Mouse (Mus musculus): ENCODE measurements at regions not wholly inside any gene's neighbourhood (a gene's known extent, or its start where the extent isn't known, plus 50 kb on each side); places are given as distances from the start of the nearest gene placed in this dataset.

DNA sequence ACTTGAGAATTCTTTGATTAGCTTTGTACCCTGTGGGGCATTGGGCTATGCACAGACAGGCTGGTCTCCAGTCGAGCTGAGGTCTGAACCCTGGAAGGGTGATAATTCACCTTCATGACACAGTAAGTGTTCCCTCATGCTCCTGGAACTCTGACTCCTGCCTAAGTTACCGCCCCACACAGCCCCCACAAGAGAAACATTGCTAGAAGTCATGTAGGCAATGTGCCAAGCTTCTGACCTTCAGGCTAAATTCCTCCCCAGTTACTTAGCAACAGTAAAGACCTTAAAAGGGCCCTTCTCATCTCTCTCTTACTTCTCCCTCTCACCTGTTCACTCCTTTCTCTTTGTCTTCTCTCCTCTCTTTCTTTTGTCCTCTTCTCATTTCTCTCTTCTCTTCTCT is 199.6 kb downstream of the Cetn3 start:
- no peak overlapping the region for H3K4me2 ChIP-seq (replicated peaks; ENCODE audit: low read depth, low read length, severe bottlenecking)
- H3K4me3 ChIP-seq (replicated peaks; ENCODE audit: low read length), result no peak overlapping the region
- WGBS, result 29% methylated on average over 2 of the region's 2 CpGs
- TF ChIP-seq POLR2A (IDR thresholded peaks at IDR 0.05; ENCODE audit: borderline replicate concordance, extremely low read depth, insufficient read depth, insufficient read length), result no peak
- H3K9me3 ChIP-seq (ENCODE audit: control insufficient read depth, low read length), result no peaks in the 10 kb centered on the region
- peak; percentile 24 for DNase-seq (ENCODE audit: low spot score)
- no peaks in the 10 kb centered on the region for H3K36me3 ChIP-seq (ENCODE audit: control insufficient read depth, insufficient read depth, low read length)
- H3K27ac ChIP-seq (replicated peaks; ENCODE audit: low read depth, low read length), result no peak overlapping the region
- no peaks in the 10 kb centered on the region for H3K27me3 ChIP-seq (ENCODE audit: control insufficient read depth, insufficient read depth, low read length)
- H3K4me1 ChIP-seq (ENCODE audit: control insufficient read depth, insufficient read depth, low read length), result no peaks in the 10 kb centered on the region
- no peak overlapping the region for H3K9ac ChIP-seq (ENCODE audit: low read depth, low read length, severe bottlenecking)
- no peak for ATAC-seq (ENCODE audit: low FRiP score, low read depth)

DNA sequence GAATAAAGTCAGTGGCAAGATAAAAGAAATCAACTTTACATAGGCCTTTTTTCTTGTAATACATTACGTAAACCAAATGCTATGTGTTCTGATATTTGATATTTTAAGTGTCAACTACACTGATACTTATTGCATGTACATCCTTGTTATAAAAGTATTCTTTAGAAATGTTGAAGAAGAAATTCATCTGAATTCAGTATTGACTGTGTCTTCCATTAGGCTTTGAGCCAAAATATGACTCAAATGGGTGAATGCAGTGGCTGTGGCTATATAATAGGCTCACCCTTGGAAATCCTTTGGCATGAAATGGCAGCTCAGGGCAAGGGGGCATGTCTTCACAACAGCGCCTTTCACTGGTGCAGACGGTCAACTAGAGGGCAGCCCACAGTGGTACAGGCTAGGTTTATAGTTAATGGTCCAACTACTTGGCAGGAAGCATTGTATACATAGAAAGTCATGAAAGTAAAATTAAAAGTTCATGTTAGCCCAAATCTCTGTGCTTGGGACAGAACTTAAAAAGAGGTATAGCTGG is 217.9 kb downstream of the Cetn3 start:
- Histone ChIP-seq H3K27ac (replicated peaks; ENCODE audit: low read depth, low read length) (no peak overlapping the region), H3K4me2 (replicated peaks; ENCODE audit: low read depth, low read length, severe bottlenecking) (no peak overlapping the region), H3K9me3 (ENCODE audit: control insufficient read depth, low read length) (no peaks in the 10 kb centered on the region), H3K36me3 (ENCODE audit: control insufficient read depth, insufficient read depth, low read length) (no peaks in the 10 kb centered on the region), H3K9ac (ENCODE audit: low read depth, low read length, severe bottlenecking) (no peak overlapping the region), H3K4me3 (replicated peaks; ENCODE audit: low read length) (no peak overlapping the region), H3K4me1 (ENCODE audit: control insufficient read depth, insufficient read depth, low read length) (no peaks in the 10 kb centered on the region), H3K27me3 (ENCODE audit: control insufficient read depth, insufficient read depth, low read length) (no peaks in the 10 kb centered on the region)
- ATAC-seq (ENCODE audit: low FRiP score, low read depth) (no peak), DNase-seq (ENCODE audit: low spot score) (no peak)
- WGBS, result 84% methylated on average over 3 of the region's 3 CpGs
- TF ChIP-seq POLR2A (IDR thresholded peaks at IDR 0.05; ENCODE audit: borderline replicate concordance, extremely low read depth, insufficient read depth, insufficient read length), result no peak

DNA sequence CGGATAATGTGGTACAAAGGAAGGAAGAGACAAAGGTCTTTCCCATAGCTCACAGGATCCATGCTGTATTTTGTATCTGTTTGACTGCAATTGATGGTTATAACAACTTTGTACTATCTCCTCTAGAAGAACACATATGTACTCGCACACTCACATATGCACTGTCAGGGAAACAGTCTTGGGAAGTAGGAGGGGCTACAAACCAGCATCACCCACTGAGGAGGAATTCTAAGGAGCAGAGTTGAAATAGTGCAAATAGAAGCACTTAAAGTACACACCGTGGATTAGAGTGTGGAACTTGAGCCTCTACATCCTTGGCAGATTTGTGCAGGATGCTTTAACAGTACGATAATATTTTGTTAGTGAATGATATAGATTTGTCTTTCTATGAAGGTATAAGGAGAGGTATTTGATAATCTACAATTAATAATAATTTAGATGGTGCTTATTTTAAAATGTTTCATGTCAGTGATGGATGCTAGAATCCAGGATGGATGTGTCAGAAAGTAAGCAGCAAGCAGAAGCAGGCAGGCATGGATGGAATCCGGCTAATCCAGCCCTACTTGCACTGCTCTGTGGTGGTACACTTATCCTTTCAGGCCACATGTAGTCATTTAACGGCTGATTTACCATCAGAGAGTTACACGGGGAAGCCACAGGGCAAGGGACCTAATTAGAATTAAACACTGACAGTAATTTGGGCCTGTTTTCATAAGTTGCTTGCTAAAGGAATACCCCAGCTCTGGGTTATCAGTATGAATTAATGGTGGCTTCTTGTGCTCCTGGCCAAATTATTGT is 223.3 kb downstream of the Cetn3 start:
- no peak overlapping the region for H3K4me2 ChIP-seq (replicated peaks; ENCODE audit: low read depth, low read length, severe bottlenecking)
- H3K27ac ChIP-seq (replicated peaks; ENCODE audit: low read depth, low read length), result no peak overlapping the region
- WGBS, result 59% methylated on average over 7 of the region's 7 CpGs
- H3K36me3 ChIP-seq (ENCODE audit: control insufficient read depth, insufficient read depth, low read length), result no peaks in the 10 kb centered on the region
- no peak overlapping the region for H3K4me3 ChIP-seq (replicated peaks; ENCODE audit: low read length)
- TF ChIP-seq POLR2A (IDR thresholded peaks at IDR 0.05; ENCODE audit: borderline replicate concordance, extremely low read depth, insufficient read depth, insufficient read length), result no peak
- H3K27me3 ChIP-seq (ENCODE audit: control insufficient read depth, insufficient read depth, low read length), result no peaks in the 10 kb centered on the region
- H3K9ac ChIP-seq (ENCODE audit: low read depth, low read length, severe bottlenecking), result no peak overlapping the region
- H3K9me3 ChIP-seq (ENCODE audit: control insufficient read depth, low read length), result no peaks in the 10 kb centered on the region
- H3K4me1 ChIP-seq (ENCODE audit: control insufficient read depth, insufficient read depth, low read length), result no peaks in the 10 kb centered on the region
- ATAC-seq (ENCODE audit: low FRiP score, low read depth) (no peak), DNase-seq (ENCODE audit: low spot score) (no peak)

DNA sequence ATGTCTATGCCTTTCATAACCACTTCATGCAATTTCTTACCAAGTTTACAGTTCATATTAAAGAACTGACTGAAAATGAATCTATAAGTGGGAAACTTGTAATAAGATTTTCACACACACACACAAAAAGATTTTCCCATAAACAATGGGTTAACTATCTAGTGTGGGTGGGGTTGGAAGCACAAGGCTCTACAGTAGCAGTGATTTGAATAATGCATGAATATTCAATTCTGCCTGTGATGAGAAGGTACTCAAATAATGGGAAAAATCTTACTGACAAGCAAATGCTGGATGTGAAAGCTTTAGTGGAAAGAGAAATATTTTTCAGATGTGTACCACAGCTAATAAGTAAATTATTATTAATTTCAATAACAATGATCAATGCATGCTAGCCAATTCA is 224.3 kb downstream of the Cetn3 start:
- Histone ChIP-seq H3K9me3 (ENCODE audit: control insufficient read depth, low read length) (no peaks in the 10 kb centered on the region), H3K36me3 (ENCODE audit: control insufficient read depth, insufficient read depth, low read length) (no peaks in the 10 kb centered on the region), H3K9ac (ENCODE audit: low read depth, low read length, severe bottlenecking) (no peak overlapping the region), H3K27me3 (ENCODE audit: control insufficient read depth, insufficient read depth, low read length) (no peaks in the 10 kb centered on the region), H3K4me1 (ENCODE audit: control insufficient read depth, insufficient read depth, low read length) (no peaks in the 10 kb centered on the region), H3K4me2 (replicated peaks; ENCODE audit: low read depth, low read length, severe bottlenecking) (no peak overlapping the region), H3K27ac (replicated peaks; ENCODE audit: low read depth, low read length) (no peak overlapping the region), H3K4me3 (replicated peaks; ENCODE audit: low read length) (no peak overlapping the region)
- DNase-seq (ENCODE audit: low spot score) (no peak), ATAC-seq (ENCODE audit: low FRiP score, low read depth) (no peak)
- no peak for TF ChIP-seq POLR2A (IDR thresholded peaks at IDR 0.05; ENCODE audit: borderline replicate concordance, extremely low read depth, insufficient read depth, insufficient read length)

DNA sequence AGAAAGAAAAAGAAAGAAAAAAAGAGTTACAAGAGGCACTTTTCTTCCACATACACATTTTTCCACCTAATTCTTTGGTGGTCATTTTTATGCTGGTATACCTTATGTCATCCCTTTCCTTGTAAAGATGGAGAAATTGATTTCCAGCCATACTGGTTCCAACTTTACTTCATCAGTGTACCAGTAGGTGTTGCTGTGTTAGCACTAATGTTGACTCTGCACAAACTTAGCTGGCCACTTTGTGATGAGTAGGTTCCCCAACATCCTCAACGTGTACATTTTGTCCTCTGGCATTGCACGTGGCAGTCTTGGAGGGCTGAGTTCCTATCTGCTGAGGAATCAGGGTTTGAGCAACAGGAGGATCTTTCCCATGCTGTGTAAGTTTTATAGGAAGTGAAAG is 256.7 kb downstream of the Cetn3 start:
- Histone ChIP-seq H3K9me3 (ENCODE audit: control insufficient read depth, low read length) (no peaks in the 10 kb centered on the region), H3K27ac (replicated peaks; ENCODE audit: low read depth, low read length) (no peak overlapping the region), H3K9ac (ENCODE audit: low read depth, low read length, severe bottlenecking) (no peak overlapping the region), H3K4me2 (replicated peaks; ENCODE audit: low read depth, low read length, severe bottlenecking) (no peak overlapping the region), H3K27me3 (ENCODE audit: control insufficient read depth, insufficient read depth, low read length) (no peaks in the 10 kb centered on the region), H3K36me3 (ENCODE audit: control insufficient read depth, insufficient read depth, low read length) (no peaks in the 10 kb centered on the region), H3K4me1 (ENCODE audit: control insufficient read depth, insufficient read depth, low read length) (no peaks in the 10 kb centered on the region), H3K4me3 (replicated peaks; ENCODE audit: low read length) (no peak overlapping the region)
- TF ChIP-seq POLR2A (IDR thresholded peaks at IDR 0.05; ENCODE audit: borderline replicate concordance, extremely low read depth, insufficient read depth, insufficient read length), result no peak
- DNase-seq (ENCODE audit: low spot score), result no peak
- ATAC-seq (ENCODE audit: low FRiP score, low read depth), result no peak
- 46% methylated on average over 2 of the region's 2 CpGs for WGBS
